Mouse (Mus musculus) heart, embryonic 16.5 days (tissue): Measurements from ENCODE around the gene Cenps. TPM values are rescaled to one million over a fixed set of nuclear protein-coding genes. Genes with fewer than 3 reads are reported as not detected.

Experiments
- ATAC-seq: fragments of 200-750 bp; cut with Nextera tagmentation; replicated peaks from 2 replicates; pipeline ENCODE4 v1.8.0; 2017; ENCODE audit warnings: moderate number of reproducible peaks; ENCODE audit not compliant: insufficient read depth, low FRiP score; ENCODE audit errors: extremely low read depth
- H3K27ac ChIP-seq: fragments of 300-500 bp; sonication (generic); 2 replicates; pipeline ENCODE4 v1.5.1; 2014; ENCODE audit warnings: mild to moderate bottlenecking, low read length, control low read depth, moderate library complexity
- H3K27me3 ChIP-seq: fragments of 300-500 bp; sonication (generic); 2 replicates; pipeline ENCODE4 v1.6.1; 2014; ENCODE audit warnings: low read length, mixed read lengths; ENCODE audit not compliant: control insufficient read depth, insufficient read depth
- H3K36me3 ChIP-seq: fragments of 300-500 bp; sonication (generic); 2 replicates; pipeline ENCODE4 v1.6.1; 2014; ENCODE audit not compliant: control insufficient read depth, insufficient read depth
- H3K4me1 ChIP-seq: fragments of 300-500 bp; sonication (generic); 2 replicates; pipeline ENCODE4 v1.6.1; 2014; ENCODE audit warnings: low read length, mixed read lengths; ENCODE audit not compliant: control insufficient read depth, insufficient read depth
- H3K4me2 ChIP-seq: fragments of 300-500 bp; sonication (generic); 2 replicates; pipeline ENCODE4 v1.6.1; 2014; ENCODE audit warnings: low read depth, mild to moderate bottlenecking, control low read depth, low read length
- H3K4me3 ChIP-seq: fragments of 300-500 bp; sonication (generic); 2 replicates; pipeline ENCODE4 v1.5.1; 2014; ENCODE audit warnings: mild to moderate bottlenecking, control low read depth, low read length
- H3K9ac ChIP-seq: fragments of 300-500 bp; sonication (generic); 2 replicates; pipeline ENCODE4 v1.6.1; 2014; ENCODE audit warnings: low read length, control low read depth
- H3K9me3 ChIP-seq: fragments of 300-500 bp; sonication (generic); replicated peaks from 2 replicates; pipeline ENCODE4 v1.6.1; 2016; ENCODE audit warnings: low read length; ENCODE audit not compliant: control insufficient read depth
- WGBS: fragments of 180-500 bp; shearing (Covaris S2); extraction: QIAGEN DNeasy Blood & Tissue Kit; methylation state at CpG from one replicate; pipeline ENCODE4 v1.1.7; 2014; 5-methylcytosine and 5-hydroxymethylcytosine counted together
- polyA plus RNA-seq: library from polyadenylated mRNA; unstranded; fragments of >200 nt; fragmentation: Nextera tagmentation; extraction: Ambion mirVana; gene quantifications from 2 replicates; pipeline ENCODE4 v1.2.1, GENCODE M21; 2015

Gene Cenps
- polyA plus RNA-seq, 1 experiment from 2014 or later, result 22.8 TPM

DNA sequence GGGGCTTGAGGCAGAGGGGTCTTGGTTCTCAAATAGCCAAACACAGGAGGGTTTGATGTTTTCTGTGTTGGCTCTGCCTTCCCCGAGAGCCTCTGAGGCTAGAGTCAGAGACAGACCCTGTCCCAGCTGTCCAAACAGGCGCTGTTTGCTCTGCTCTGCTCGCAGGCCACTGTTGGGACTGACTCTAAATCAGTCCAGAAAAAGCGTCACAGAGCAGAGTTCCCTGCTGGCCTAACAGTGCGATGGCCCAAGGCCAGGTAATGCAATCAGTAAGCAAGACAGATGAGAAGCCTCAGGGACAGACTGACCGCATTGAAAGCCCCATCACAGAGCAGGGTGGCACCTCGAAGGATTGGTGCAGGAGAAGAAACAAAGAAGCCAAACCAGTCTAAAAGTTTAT lies 12.2 kb upstream of the Cenps start:
- ATAC-seq, result no peak
- no peak overlapping the region for H3K4me2 ChIP-seq
- no peaks in the 10 kb centered on the region for H3K9me3 ChIP-seq
- WGBS, result 68% methylated on average over 7 of the region's 7 CpGs
- H3K4me1 ChIP-seq, result no peaks in the 10 kb centered on the region
- no peak overlapping the region for H3K9ac ChIP-seq
- peaks cover 36% of the 10 kb centered on the region for H3K36me3 ChIP-seq
- H3K4me3 ChIP-seq, result no peak overlapping the region
- H3K27me3 ChIP-seq, result no peaks in the 10 kb centered on the region
- no peak overlapping the region for H3K27ac ChIP-seq

DNA sequence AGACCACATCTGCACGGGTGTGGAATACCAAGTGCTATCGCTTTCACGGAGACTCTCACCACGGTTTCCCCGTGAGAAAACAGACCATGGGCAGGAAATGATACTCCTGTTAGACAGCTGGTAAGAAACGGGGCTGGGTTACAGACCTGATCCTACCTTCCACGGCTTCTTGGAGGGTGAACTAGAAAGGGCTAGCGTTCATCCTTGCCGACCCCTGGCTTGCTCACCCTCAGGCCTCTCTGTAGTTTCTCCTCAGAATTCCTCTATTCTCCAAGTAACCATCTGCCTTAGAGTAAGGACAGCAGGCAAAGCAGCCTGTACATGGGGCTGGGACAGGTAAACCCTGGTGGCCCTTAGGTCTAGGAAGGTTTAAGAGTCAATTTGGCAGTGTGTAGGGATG lies 11.8 kb upstream of the Cenps start:
- WGBS, result 84% methylated on average over 9 of the region's 9 CpGs
- Histone ChIP-seq H3K9me3 (no peaks in the 10 kb centered on the region), H3K4me2 (no peak overlapping the region), H3K36me3 (peaks cover 32% of the 10 kb centered on the region), H3K4me1 (no peaks in the 10 kb centered on the region), H3K4me3 (no peak overlapping the region), H3K27ac (no peak overlapping the region), H3K9ac (no peak overlapping the region), H3K27me3 (no peaks in the 10 kb centered on the region)
- ATAC-seq, result no peak

DNA sequence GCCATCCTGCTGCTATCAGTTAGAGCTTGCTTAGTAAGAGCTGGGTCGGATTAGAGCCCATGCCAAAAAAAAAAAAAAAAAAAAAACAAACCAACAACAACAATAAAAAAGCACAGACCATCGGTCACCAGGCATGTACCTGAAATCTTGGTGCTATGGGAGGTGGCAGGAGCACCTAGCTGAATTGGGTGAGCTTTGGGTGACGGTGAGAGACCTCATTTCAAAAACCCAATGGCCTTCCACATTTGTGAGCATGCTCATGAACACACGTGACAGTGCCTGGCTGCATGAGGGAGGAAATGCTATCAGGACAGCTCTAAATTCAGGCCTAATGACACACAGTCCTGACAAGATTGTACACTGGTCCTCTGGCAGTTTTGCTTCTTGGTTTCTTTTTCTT lies 10.7 kb upstream of the Cenps start:
- H3K4me3 ChIP-seq, result no peak overlapping the region
- peaks cover 22% of the 10 kb centered on the region for H3K36me3 ChIP-seq
- no peak overlapping the region for H3K4me2 ChIP-seq
- H3K27me3 ChIP-seq, result no peaks in the 10 kb centered on the region
- no peak overlapping the region for H3K9ac ChIP-seq
- ATAC-seq, result no peak
- H3K4me1 ChIP-seq, result no peaks in the 10 kb centered on the region
- no peaks in the 10 kb centered on the region for H3K9me3 ChIP-seq
- no peak overlapping the region for H3K27ac ChIP-seq
- 66% methylated on average over 4 of the region's 4 CpGs for WGBS

DNA sequence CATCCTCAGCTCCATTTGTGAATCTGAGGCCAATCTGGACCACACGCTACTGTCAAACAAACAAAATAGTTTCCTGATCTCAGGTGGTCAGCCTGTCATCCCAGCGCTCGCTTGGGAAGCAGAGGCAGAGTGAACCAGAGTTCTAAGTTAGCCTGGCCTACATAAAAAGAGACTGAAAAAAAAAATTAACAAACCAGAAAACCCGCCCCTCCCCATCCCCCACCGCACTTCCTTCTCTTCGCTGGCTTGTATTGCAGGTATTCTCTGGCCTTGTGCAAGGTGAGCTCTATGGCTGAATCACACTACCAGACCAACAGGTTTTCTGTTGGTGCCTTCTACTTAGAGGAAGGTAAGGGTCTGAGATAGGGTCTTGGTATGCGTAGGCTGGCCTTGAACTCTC lies 10.1 kb upstream of the Cenps start:
- ATAC-seq, result no peak
- H3K9me3 ChIP-seq, result no peaks in the 10 kb centered on the region
- no peaks in the 10 kb centered on the region for H3K4me1 ChIP-seq
- peaks cover 17% of the 10 kb centered on the region for H3K36me3 ChIP-seq
- H3K27me3 ChIP-seq, result no peaks in the 10 kb centered on the region
- no peak overlapping the region for H3K9ac ChIP-seq
- no peak overlapping the region for H3K4me2 ChIP-seq
- 79% methylated on average over 7 of the region's 7 CpGs for WGBS
- no peak overlapping the region for H3K27ac ChIP-seq
- no peak overlapping the region for H3K4me3 ChIP-seq

DNA sequence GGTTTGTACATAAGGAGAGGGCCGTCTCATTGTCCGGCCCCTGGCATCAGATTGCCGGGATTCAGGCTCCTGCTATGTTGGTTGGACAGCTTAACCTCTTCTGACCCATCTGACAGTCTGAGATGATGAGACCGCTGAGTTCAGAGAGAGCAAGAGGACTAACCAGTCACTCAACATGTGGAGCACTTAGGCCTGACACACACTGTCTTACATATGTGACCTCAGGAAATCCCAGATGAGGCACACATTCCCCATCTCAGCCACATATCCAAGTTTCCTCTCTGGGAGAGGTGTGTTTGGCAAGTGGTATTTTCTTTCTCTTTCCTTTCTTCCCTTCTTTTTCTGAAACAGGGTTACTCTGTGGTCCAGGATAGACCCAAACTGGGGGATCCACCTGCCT lies 7.7 kb upstream of the Cenps start:
- Histone ChIP-seq H3K4me1 (no peaks in the 10 kb centered on the region), H3K27ac (no peak overlapping the region), H3K36me3 (no peaks in the 10 kb centered on the region), H3K4me2 (no peak overlapping the region), H3K9ac (no peak overlapping the region), H3K27me3 (no peaks in the 10 kb centered on the region), H3K9me3 (no peaks in the 10 kb centered on the region), H3K4me3 (no peak overlapping the region)
- WGBS, result 77% methylated on average over 4 of the region's 4 CpGs
- no peak; the same call in 1 of the 2 replicates for ATAC-seq

DNA sequence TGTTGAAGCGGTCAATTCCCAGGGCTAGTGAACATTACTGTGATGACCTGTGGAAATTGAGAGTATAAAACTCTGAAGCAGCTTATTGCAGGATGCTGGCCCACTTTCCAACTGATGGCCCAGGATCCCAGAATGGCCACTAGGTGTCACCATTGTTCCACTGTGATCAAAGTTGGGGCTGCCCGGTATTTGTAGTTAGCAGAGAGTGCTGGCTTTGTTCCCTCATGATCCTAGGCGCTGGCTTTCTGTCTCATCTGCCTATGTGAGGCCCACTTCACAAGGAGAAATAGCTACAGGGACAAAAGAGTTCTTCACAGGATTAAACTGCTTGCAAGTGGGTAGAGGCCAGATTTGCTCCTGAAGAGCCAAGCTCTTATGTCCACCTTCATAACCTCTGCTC lies 7.0 kb upstream of the Cenps start:
- Histone ChIP-seq H3K4me1 (no peaks in the 10 kb centered on the region), H3K36me3 (no peaks in the 10 kb centered on the region), H3K27me3 (no peaks in the 10 kb centered on the region), H3K4me3 (no peak overlapping the region), H3K9me3 (no peaks in the 10 kb centered on the region), H3K9ac (no peak overlapping the region), H3K27ac (no peak overlapping the region), H3K4me2 (no peak overlapping the region)
- peak; percentile 72 for ATAC-seq
- WGBS, result 2% methylated on average over 3 of the region's 3 CpGs

DNA sequence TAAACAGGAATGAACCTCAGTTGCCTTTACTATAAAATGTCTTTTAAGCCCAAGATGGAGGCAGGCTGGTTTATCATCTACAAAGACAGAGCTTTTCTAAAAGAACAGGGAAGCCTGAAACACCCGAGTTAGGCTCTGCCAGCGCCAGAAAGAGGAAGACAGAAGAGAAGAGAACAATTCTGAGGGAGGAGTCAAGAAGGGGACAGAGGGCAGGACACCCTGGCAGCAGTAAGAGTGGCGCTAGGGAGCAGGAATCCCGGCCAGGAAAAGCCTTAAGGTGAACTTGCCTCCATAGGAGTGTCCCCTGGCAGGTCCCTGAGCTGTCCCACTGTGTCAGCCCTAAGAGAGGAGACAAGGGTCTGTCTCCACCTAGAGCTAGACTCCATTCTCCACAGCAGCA lies 6.2 kb upstream of the Cenps start:
- Histone ChIP-seq H3K27me3 (no peaks in the 10 kb centered on the region), H3K9me3 (no peaks in the 10 kb centered on the region), H3K4me1 (no peaks in the 10 kb centered on the region), H3K9ac (no peak overlapping the region), H3K27ac (no peak overlapping the region), H3K36me3 (no peaks in the 10 kb centered on the region), H3K4me2 (no peak overlapping the region), H3K4me3 (no peak overlapping the region)
- WGBS, result 24% methylated on average over 4 of the region's 4 CpGs
- no peak for ATAC-seq

DNA sequence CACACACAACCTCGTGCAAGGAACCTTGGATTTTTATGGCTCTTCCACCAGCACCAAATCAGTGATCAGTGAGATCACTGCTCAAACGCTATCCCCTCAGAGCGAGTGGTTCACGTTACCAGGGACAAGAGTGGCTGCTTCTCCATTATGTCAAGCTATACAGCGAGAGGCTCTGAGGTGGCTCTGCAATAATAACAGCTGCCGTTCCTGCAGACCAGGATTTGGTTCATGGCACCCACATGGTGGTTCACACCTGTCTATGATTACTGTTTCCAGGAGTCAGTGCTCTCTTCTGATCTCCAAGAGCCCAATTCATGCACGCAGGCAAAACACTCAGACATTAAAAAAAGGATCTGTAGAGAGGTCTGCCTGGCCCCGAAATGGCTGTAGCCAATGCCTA lies 1.1 kb upstream of the Cenps start:
- no peak overlapping the region for H3K27ac ChIP-seq
- no peak overlapping the region for H3K4me2 ChIP-seq
- H3K4me1 ChIP-seq, result 0 out of 2 replicates have a peak, but pooled peaks cover 2% of the 10 kb centered on the region
- H3K9me3 ChIP-seq, result no peaks in the 10 kb centered on the region
- H3K27me3 ChIP-seq, result no peaks in the 10 kb centered on the region
- H3K4me3 ChIP-seq, result no peak overlapping the region
- no peak overlapping the region for H3K9ac ChIP-seq
- no peak for ATAC-seq
- H3K36me3 ChIP-seq, result no peaks in the 10 kb centered on the region
- 79% methylated on average over 8 of the region's 8 CpGs for WGBS

DNA sequence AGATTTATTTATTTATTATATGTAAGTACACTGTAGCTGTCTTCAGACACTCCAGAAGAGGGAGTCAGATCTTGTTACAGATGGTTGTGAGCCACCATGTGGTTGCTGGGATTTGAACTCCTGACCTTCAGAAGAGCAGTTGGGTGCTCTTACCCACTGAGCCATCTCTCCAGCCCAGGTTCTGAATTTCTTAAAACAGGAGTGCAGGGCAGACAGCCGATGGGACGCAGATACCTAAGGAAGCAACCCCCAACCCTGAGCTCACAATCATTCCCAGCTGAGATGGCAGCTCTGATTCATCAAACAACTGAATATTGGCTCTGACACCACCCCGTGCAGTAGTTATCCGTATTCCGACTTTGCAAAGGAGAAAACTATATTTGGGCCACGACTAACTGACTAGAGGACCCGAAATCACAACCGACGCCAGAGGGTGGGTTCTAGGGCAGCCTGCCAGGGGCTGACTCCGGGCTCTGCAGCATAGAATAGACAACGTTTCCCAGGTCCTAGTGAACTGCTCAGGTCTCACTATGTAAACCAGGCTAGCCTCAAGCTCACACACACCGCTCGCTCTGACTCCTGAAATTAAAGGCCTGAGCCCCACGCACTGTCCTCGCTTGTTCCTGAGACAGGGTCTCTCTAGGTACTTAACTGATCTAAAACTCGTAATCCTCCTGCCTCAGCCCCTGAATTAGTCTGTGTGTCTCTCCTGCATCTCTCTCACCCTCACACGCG lies 1.1 kb downstream of the Cenps start:
- 63% methylated on average over 18 of the region's 18 CpGs for WGBS
- no peaks in the 10 kb centered on the region for H3K27me3 ChIP-seq
- H3K4me2 ChIP-seq, result peak overlapping the region; percentile 89
- H3K9me3 ChIP-seq, result no peaks in the 10 kb centered on the region
- H3K9ac ChIP-seq, result peak overlapping the region; percentile 88
- peak overlapping the region; percentile 77 for H3K4me3 ChIP-seq
- no peaks in the 10 kb centered on the region for H3K36me3 ChIP-seq
- H3K4me1 ChIP-seq, result 0 out of 2 replicates have a peak, but pooled peaks cover 2% of the 10 kb centered on the region
- H3K27ac ChIP-seq, result no peak overlapping the region; the same call in 1 of the 2 replicates
- ATAC-seq, result no peak
